Mouse (Mus musculus) hindbrain, postnatal 0 days (tissue): ENCODE measurements around the gene Olfr603. TPM values are rescaled to one million over a fixed set of nuclear protein-coding genes. Genes with fewer than 3 reads are reported as not detected.

Experiments
- ATAC-seq: fragments of 200-750 bp; cut with Nextera tagmentation; 2 replicates; pipeline ENCODE4 v1.8.0; 2017; ENCODE audit warnings: mild to moderate bottlenecking, moderate TSS enrichment, moderate library complexity
- DNase-seq: peaks from one replicate; pipeline ENCODE4 v3.0.0-alpha.2; 2015; ENCODE audit warnings: low spot score
- H3K27ac ChIP-seq: fragments of 300-500 bp; sonication (generic); 2 replicates; pipeline ENCODE4 v1.5.1; 2014; ENCODE audit warnings: mild to moderate bottlenecking
- H3K27me3 ChIP-seq: fragments of 300-500 bp; sonication (generic); 2 replicates; pipeline ENCODE4 v1.6.1; 2014; ENCODE audit warnings: low read length, mixed read lengths; ENCODE audit not compliant: insufficient read depth
- H3K36me3 ChIP-seq: fragments of 300-500 bp; sonication (generic); 2 replicates; pipeline ENCODE4 v1.6.1; 2014; ENCODE audit warnings: low read length, mixed read lengths; ENCODE audit not compliant: insufficient read depth
- H3K4me1 ChIP-seq: fragments of 300-500 bp; sonication (generic); 2 replicates; pipeline ENCODE4 v1.6.1; 2014; ENCODE audit warnings: antibody characterized with exemption, low read length, mixed read lengths; ENCODE audit not compliant: insufficient read depth
- H3K4me2 ChIP-seq: fragments of 300-500 bp; sonication (generic); 2 replicates; pipeline ENCODE4 v1.6.1; 2014; ENCODE audit warnings: low read depth, mild to moderate bottlenecking, low read length, moderate library complexity, mixed read lengths
- H3K4me3 ChIP-seq: fragments of 300-500 bp; sonication (generic); 2 replicates; pipeline ENCODE4 v1.5.1; 2014; ENCODE audit warnings: low read length
- H3K9ac ChIP-seq: fragments of 300-500 bp; sonication (generic); replicated peaks from 2 replicates; pipeline ENCODE4 v1.6.1; 2014; ENCODE audit warnings: mild to moderate bottlenecking, low read length, moderate library complexity, mixed read lengths
- H3K9me3 ChIP-seq: fragments of 300-500 bp; sonication (generic); 2 replicates; pipeline ENCODE4 v1.6.1; 2016; ENCODE audit warnings: low read length, mixed read lengths
- CTCF ChIP-seq: IDR thresholded peaks from 2 replicates; pipeline ENCODE4 v1.5.1; 2016; ENCODE audit warnings: antibody characterized with exemption, control low read depth, low read depth
- WGBS: fragments of 180-500 bp; shearing (Covaris S2); extraction: QIAGEN DNeasy Blood & Tissue Kit; methylation state at CpG from one replicate; pipeline ENCODE4 v1.1.7; 2014; 5-methylcytosine and 5-hydroxymethylcytosine counted together
- microRNA-seq, 2 experiments: library from miRNA; unstranded; fragments of <30 nt; microRNA quantifications; one replicate each; pipeline ENCODE4; 2016
- polyA plus RNA-seq: library from polyadenylated mRNA; unstranded; fragments of >200 nt; fragmentation: Nextera tagmentation; extraction: Ambion mirVana; gene quantifications from 2 replicates; pipeline ENCODE4 v1.2.1, GENCODE M21; 2015
- total RNA-seq: library from RNA; depleted of rRNA; stranded (reverse); fragments of >200 nt; gene quantifications from 2 replicates; pipeline ENCODE4 v1.2.3, GENCODE M21; 2014; rRNA removed

Olfr603 gene
- total and polyA plus RNA-seq, 2 experiments from 2014 or later: not detected

- H3K36me3 ChIP-seq: no peaks in the 10 kb centered on the region
- ATAC-seq (no peak), DNase-seq (no peak)
- H3K4me2 ChIP-seq: no peak within 1 kb of the TSS
- TF ChIP-seq CTCF: no peak
- H3K27ac ChIP-seq: no peak within 1 kb of the TSS
- H3K9ac ChIP-seq: no peak within 1 kb of the TSS
- H3K4me3 ChIP-seq: no peak within 1 kb of the TSS
- H3K4me1 ChIP-seq: no peaks in the 10 kb centered on the region
- H3K27me3 ChIP-seq: no peaks in the 10 kb centered on the region
- WGBS: 93% methylated on average over 1 of the region's 1 CpGs
- no peaks in the 10 kb centered on the region for H3K9me3 ChIP-seq
Observed at GRCm38 (mm10) chr7:103335617-103336016, 50.4 kb downstream of the Olfr603 start, which contains the start of gene Olfr599. Gene Olfr599 (plus strand): TSS chr7:103335917.

Small RNAs within 50 kb of the gene (microRNA-seq; reads per million reads assigned to microRNA genes)
- gene Gm25774: 0 reads per million in 2 experiments

Other genes starting within 250 kb of the Olfr603 start
- not detected in 2 replicates for gene Olfr588-ps1, start 245.3 kb downstream of the Olfr603 start, total RNA-seq
- not detected in 2 replicates for gene Olfr588-ps1, start 245.3 kb downstream of the Olfr603 start, polyA plus RNA-seq
- gene Olfr589, start 229.8 kb downstream of the Olfr603 start, total RNA-seq: not detected in 2 replicates
- not detected in 2 replicates for gene Olfr589, start 229.8 kb downstream of the Olfr603 start, polyA plus RNA-seq
- gene Olfr591, start 207.8 kb downstream of the Olfr603 start, total RNA-seq: not detected in 2 replicates
- not detected in 2 replicates for gene Olfr591, start 207.8 kb downstream of the Olfr603 start, polyA plus RNA-seq
- not detected in 2 replicates for gene Olfr592, start 201.4 kb downstream of the Olfr603 start, total RNA-seq
- not detected in 2 replicates for gene Olfr592, start 201.4 kb downstream of the Olfr603 start, polyA plus RNA-seq
- gene Olfr593, start 174.3 kb downstream of the Olfr603 start, total RNA-seq: not detected in 2 replicates
- not detected in 2 replicates for gene Olfr593, start 174.3 kb downstream of the Olfr603 start, polyA plus RNA-seq
- not detected in 2 replicates for gene Olfr594, start 169.2 kb downstream of the Olfr603 start, total RNA-seq
- gene Olfr594, start 169.2 kb downstream of the Olfr603 start, polyA plus RNA-seq: not detected in 2 replicates
- not detected in 2 replicates for gene Usp17ld, start 133.7 kb downstream of the Olfr603 start, total RNA-seq
- not detected in 2 replicates for gene Usp17ld, start 133.7 kb downstream of the Olfr603 start, polyA plus RNA-seq
- not detected in 2 replicates for gene Olfr596, start 80.5 kb downstream of the Olfr603 start, total RNA-seq
- not detected in 2 replicates for gene Olfr596, start 80.5 kb downstream of the Olfr603 start, polyA plus RNA-seq
- gene Olfr597, start 69.9 kb downstream of the Olfr603 start, total RNA-seq: not detected in 2 replicates
- not detected in 2 replicates for gene Olfr597, start 69.9 kb downstream of the Olfr603 start, polyA plus RNA-seq
- gene Olfr598, start 62.6 kb downstream of the Olfr603 start, total RNA-seq: not detected in 2 replicates
- gene Olfr598, start 62.6 kb downstream of the Olfr603 start, polyA plus RNA-seq: not detected in 2 replicates
- gene Olfr599, start 50.3 kb downstream of the Olfr603 start, total RNA-seq: not detected in 2 replicates
- gene Olfr599, start 50.3 kb downstream of the Olfr603 start, polyA plus RNA-seq: not detected in 2 replicates
- gene Olfr600, start 36.5 kb downstream of the Olfr603 start, total RNA-seq: not detected in 2 replicates
- gene Olfr600, start 36.5 kb downstream of the Olfr603 start, polyA plus RNA-seq: not detected in 2 replicates
- gene Olfr601, start 23.5 kb downstream of the Olfr603 start, total RNA-seq: not detected in 2 replicates
- gene Olfr601, start 23.5 kb downstream of the Olfr603 start, polyA plus RNA-seq: not detected in 2 replicates
- gene Usp17lc, start 28.9 kb upstream of the Olfr603 start, total RNA-seq: not detected in 2 replicates
- gene Usp17lc, start 28.9 kb upstream of the Olfr603 start, polyA plus RNA-seq: not detected in 2 replicates
- gene Olfr605, start 59.3 kb upstream of the Olfr603 start, total RNA-seq: not detected in 2 replicates
- gene Olfr605, start 59.3 kb upstream of the Olfr603 start, polyA plus RNA-seq: not detected in 2 replicates
- not detected in 2 replicates for gene Olfr606, start 62.9 kb upstream of the Olfr603 start, total RNA-seq
- gene Olfr606, start 62.9 kb upstream of the Olfr603 start, polyA plus RNA-seq: not detected in 2 replicates
- gene Olfr607, start 78.0 kb upstream of the Olfr603 start, total RNA-seq: not detected in 2 replicates
- gene Olfr607, start 78.0 kb upstream of the Olfr603 start, polyA plus RNA-seq: not detected in 2 replicates
- not detected in 2 replicates for gene Olfr608, start 83.7 kb upstream of the Olfr603 start, total RNA-seq
- gene Olfr608, start 83.7 kb upstream of the Olfr603 start, polyA plus RNA-seq: not detected in 2 replicates
- gene Olfr609, start 111.9 kb upstream of the Olfr603 start, total RNA-seq: not detected in 2 replicates
- gene Olfr609, start 111.9 kb upstream of the Olfr603 start, polyA plus RNA-seq: not detected in 2 replicates
- not detected in 2 replicates for gene Olfr610, start 125.9 kb upstream of the Olfr603 start, total RNA-seq
- not detected in 2 replicates for gene Olfr610, start 125.9 kb upstream of the Olfr603 start, polyA plus RNA-seq
- not detected in 2 replicates for gene Olfr611, start 134.7 kb upstream of the Olfr603 start, total RNA-seq
- not detected in 2 replicates for gene Olfr611, start 134.7 kb upstream of the Olfr603 start, polyA plus RNA-seq
- gene Olfr612, start 156.5 kb upstream of the Olfr603 start, total RNA-seq: not detected in 2 replicates
- gene Olfr612, start 156.5 kb upstream of the Olfr603 start, polyA plus RNA-seq: not detected in 2 replicates
- gene Olfr613, start 161.9 kb upstream of the Olfr603 start, total RNA-seq: not detected in 2 replicates
- not detected in 2 replicates for gene Olfr613, start 161.9 kb upstream of the Olfr603 start, polyA plus RNA-seq
- not detected in 2 replicates for gene Olfr615, start 169.9 kb upstream of the Olfr603 start, total RNA-seq
- not detected in 2 replicates for gene Olfr615, start 169.9 kb upstream of the Olfr603 start, polyA plus RNA-seq
- not detected in 2 replicates for gene Olfr616, start 183.0 kb upstream of the Olfr603 start, total RNA-seq
- not detected in 2 replicates for gene Olfr616, start 183.0 kb upstream of the Olfr603 start, polyA plus RNA-seq
- not detected in 2 replicates for gene Olfr617, start 186.9 kb upstream of the Olfr603 start, total RNA-seq
- gene Olfr617, start 186.9 kb upstream of the Olfr603 start, polyA plus RNA-seq: not detected in 2 replicates
- 0.11 TPM in 1 of 2 replicates, not detected in the other for gene Olfr618, start 203.9 kb upstream of the Olfr603 start, total RNA-seq
- gene Olfr618, start 203.9 kb upstream of the Olfr603 start, polyA plus RNA-seq: not detected in 2 replicates
- gene Olfr619, start 214.4 kb upstream of the Olfr603 start, total RNA-seq: not detected in 2 replicates
- gene Olfr619, start 214.4 kb upstream of the Olfr603 start, polyA plus RNA-seq: not detected in 2 replicates
- not detected in 2 replicates for gene Olfr620, start 226.4 kb upstream of the Olfr603 start, total RNA-seq
- gene Olfr620, start 226.4 kb upstream of the Olfr603 start, polyA plus RNA-seq: not detected in 2 replicates